Mouse (Mus musculus) ES-Bruce4 (cell line): ENCODE measurements at regions not wholly inside any gene's neighbourhood (a gene's known extent, or its start where the extent isn't known, plus 50 kb on each side); places are given as distances from the start of the nearest gene placed in this dataset.

Experiments
- EP300 ChIP-seq: IDR thresholded peaks from 2 replicates; pipeline ENCODE4 v1.6.1; 2011; ENCODE audit warnings: low read depth, low read length; ENCODE audit not compliant: insufficient read depth
- POLR2A ChIP-seq: IDR thresholded peaks from one replicate; pipeline ENCODE4 v1.8.1; 2011; ENCODE audit warnings: low read length; ENCODE audit not compliant: insufficient read depth

DNA sequence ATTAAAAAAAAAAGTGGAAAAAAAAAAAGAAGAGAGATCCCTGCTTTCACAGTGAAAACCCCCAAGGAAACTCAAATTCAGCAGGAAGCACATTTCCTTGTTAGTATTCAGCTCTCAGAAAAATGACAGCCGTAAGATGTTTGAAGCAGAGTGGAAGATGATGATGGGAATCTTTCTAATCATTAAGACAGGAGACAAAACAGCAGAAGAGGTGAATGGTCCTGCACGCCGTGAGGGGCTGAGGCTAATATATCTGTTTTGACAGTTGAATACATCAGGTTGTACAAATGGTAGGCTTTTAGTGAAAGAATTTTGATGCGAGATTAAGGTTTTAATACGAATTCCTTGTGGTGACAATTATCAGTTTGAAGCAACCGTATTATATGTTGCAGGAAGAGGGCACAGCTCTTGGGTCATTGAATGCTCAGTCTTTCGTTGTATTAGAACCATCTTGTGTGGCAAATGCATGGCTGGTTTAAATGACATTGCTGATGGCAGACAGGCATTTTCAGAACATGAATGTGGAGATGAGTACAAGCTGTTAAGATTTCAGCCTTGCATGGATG is 649.3 kb downstream of the Hace1 start:
- TF ChIP-seq EP300 (no peak), POLR2A (no peak)
